ENCODE assay signal across 22 mouse cellular contexts in genomic region chr2:170029304-170029856, GRCm38 (mm10).
DNase-seq lines count a peak whose midpoint lies in the region; ATAC-seq and TF ChIP-seq lines count a peak whose summit lies in the region.
"Had no signal": no experiment of that assay in that cellular context is flagged by ENCODE, and none has a peak within 500 bp of the region (broad histone marks: within the 10 kb centered on the region; RNA-seq: fewer than 3 reads in every experiment).

No protein-coding gene starts in this region.

- peak; percentile 59; the same call in 1 of the 2 replicates for TF ChIP-seq EP300 in liver, postnatal 0 days (IDR thresholded peaks at IDR 0.05; ENCODE audit: low read depth)

- no peak for TF ChIP-seq CTCF in liver, adult 2 months (IDR thresholded peaks at IDR 0.05; ENCODE audit: low read depth, low read length)
- no peak for TF ChIP-seq CTCF in liver, postnatal 0 days (IDR thresholded peaks at IDR 0.05; ENCODE audit: low read depth)

- peaks cover 6% of the 10 kb centered on the region; the same call in 1 of the 2 replicates for H3K4me1 ChIP-seq in liver, adult 2 months (ENCODE audit: control insufficient read depth, insufficient read depth, low read length)
- peaks cover 3% of the 10 kb centered on the region; the same call in 1 of the 2 replicates for H3K4me1 ChIP-seq in liver, postnatal 0 days (ENCODE audit: insufficient read depth)
- peaks cover 5% of the 10 kb centered on the region; the same call in 1 of the 2 replicates for H3K4me1 ChIP-seq in midbrain, embryonic 16.5 days (ENCODE audit: control insufficient read depth, insufficient read depth, low read length)
- H3K4me1 ChIP-seq: heart, embryonic 15.5 days; midbrain, embryonic 12.5 days had no signal

- DNase-seq in liver, adult 2 months (ENCODE audit: extremely low read depth, low read depth, low spot score), result peak; percentile 97
- DNase-seq in liver (no peak), 416B (ENCODE audit: low read depth) (peak; percentile 20), A20 (ENCODE audit: low read depth, low spot score) (peak; percentile 57)
- peak; percentile 26 for DNase-seq in liver, postnatal 0 days
- no peak for DNase-seq in cerebellum, postnatal 10 days
- DNase-seq: adrenal gland, postnatal 25 days; cerebellum, adult 8-10 months; forebrain, postnatal 0 days; gastrocnemius, postnatal 25 days; heart, adult 2 months; heart, postnatal 36 days; kidney, adult 2 months; kidney, postnatal 10 days; lung, adult 18-20 months; lung, postnatal 10 days; thymus, postnatal 25 days had no signal

- no peaks in the 10 kb centered on the region for H3K27me3 ChIP-seq in liver, adult 2 months (ENCODE audit: control insufficient read depth, insufficient read depth, low read length)
- no peaks in the 10 kb centered on the region for H3K27me3 ChIP-seq in liver, postnatal 0 days (ENCODE audit: insufficient read depth, low read length)
- H3K27me3 ChIP-seq in midbrain, embryonic 16.5 days (ENCODE audit: control insufficient read depth, insufficient read depth, low read depth, low read length), result no peaks in the 10 kb centered on the region
- H3K27me3 ChIP-seq: heart, embryonic 15.5 days; midbrain, embryonic 12.5 days; stomach, embryonic 15.5 days had no signal

- WGBS in liver, adult 2 months, result 43% methylated on average over 10 of the region's 10 CpGs
- WGBS in liver, postnatal 0 days (ENCODE audit: insufficient replicate concordance), result 42% methylated on average over 10 of the region's 10 CpGs
- 90% methylated on average over 10 of the region's 10 CpGs for WGBS in midbrain, embryonic 16.5 days

- TF ChIP-seq POLR2A in liver, adult 2 months (IDR thresholded peaks at IDR 0.05; ENCODE audit: extremely low read depth, insufficient read depth, low read length), result no peak

- H3K4me2 ChIP-seq in liver, postnatal 0 days (ENCODE audit: low read depth, low read length), result no peak overlapping the region
- no peak overlapping the region for H3K4me2 ChIP-seq in midbrain, embryonic 16.5 days (ENCODE audit: low read length)
- H3K4me2 ChIP-seq: heart, embryonic 15.5 days; midbrain, embryonic 12.5 days; stomach, embryonic 15.5 days had no signal

- H3K79me2 ChIP-seq in liver, adult 2 months (ENCODE audit: control insufficient read depth, insufficient read depth, low read length), result no peaks in the 10 kb centered on the region

- H3K9ac ChIP-seq in liver, adult 2 months (ENCODE audit: low read depth, low read length), result no peak overlapping the region
- H3K9ac ChIP-seq in liver, postnatal 0 days (replicated peaks), result no peak overlapping the region
- H3K9ac ChIP-seq in midbrain, embryonic 16.5 days (ENCODE audit: low read depth, low read length), result no peak overlapping the region
- H3K9ac ChIP-seq: forebrain, postnatal 0 days; heart, embryonic 15.5 days; midbrain, embryonic 12.5 days; stomach, embryonic 15.5 days had no signal

- H3K9me3 ChIP-seq in liver, postnatal 0 days (ENCODE audit: low read length), result peaks cover 9% of the 10 kb centered on the region
- H3K9me3 ChIP-seq in midbrain, embryonic 16.5 days (replicated peaks; ENCODE audit: control insufficient read depth, low read length, poor library complexity, severe bottlenecking), result no peaks in the 10 kb centered on the region
- H3K9me3 ChIP-seq: heart, embryonic 15.5 days; midbrain, embryonic 12.5 days; stomach, embryonic 15.5 days had no signal

- peak overlapping the region; percentile 78 for H3K27ac ChIP-seq in liver, adult 2 months (replicated peaks; ENCODE audit: insufficient read depth, low read depth, low read length)
- peak overlapping the region; percentile 67 for H3K27ac ChIP-seq in liver, postnatal 0 days (ENCODE audit: low read depth)
- no peak overlapping the region for H3K27ac ChIP-seq in midbrain, embryonic 16.5 days (ENCODE audit: low read length)
- H3K27ac ChIP-seq: embryonic facial prominence, embryonic 10.5 days; heart, adult 2 months; heart, embryonic 15.5 days; midbrain, embryonic 12.5 days; stomach, embryonic 15.5 days had no signal

- no peak overlapping the region for H3K4me3 ChIP-seq in liver, adult 2 months (ENCODE audit: insufficient read depth, low read depth, low read length)
- no peak overlapping the region for H3K4me3 ChIP-seq in liver, postnatal 0 days (ENCODE audit: low read depth, low read length)
- H3K4me3 ChIP-seq in midbrain, embryonic 16.5 days (ENCODE audit: low read depth, low read length), result no peak overlapping the region
- H3K4me3 ChIP-seq: embryonic facial prominence, embryonic 10.5 days; heart, adult 2 months; heart, embryonic 15.5 days; midbrain, embryonic 12.5 days; stomach, embryonic 15.5 days had no signal

- H3K36me3 ChIP-seq in liver, adult 2 months (ENCODE audit: control insufficient read depth, insufficient read depth, low read length), result no peaks in the 10 kb centered on the region
- no peaks in the 10 kb centered on the region for H3K36me3 ChIP-seq in liver, postnatal 0 days (replicated peaks; ENCODE audit: insufficient read depth, low read length)
- no peaks in the 10 kb centered on the region for H3K36me3 ChIP-seq in midbrain, embryonic 16.5 days (ENCODE audit: control insufficient read depth, insufficient read depth, low read length)
- H3K36me3 ChIP-seq: embryonic facial prominence, embryonic 10.5 days; heart, embryonic 15.5 days; midbrain, embryonic 12.5 days; stomach, embryonic 15.5 days had no signal

- ATAC-seq in liver, postnatal 0 days, result peak; percentile 86
- no peak for ATAC-seq in midbrain, embryonic 16.5 days
- ATAC-seq: forebrain, postnatal 0 days had no signal

Comparison
In these comparisons a context has a peak if more than half of its experiments do, and no peak if none do; other contexts are left out.
1. DNase-seq: peak in liver, adult 2 months (single experiment), 416B (single experiment), A20 (single experiment) and liver, postnatal 0 days (single experiment); none in liver (single experiment) and cerebellum, postnatal 10 days (0 of 2).